Mouse (Mus musculus) C2C12 (cell line): Measurements from ENCODE around the gene Abhd17b. TPM values are rescaled to one million over a fixed set of nuclear protein-coding genes. Genes with fewer than 3 reads are reported as not detected.
"Not testable (repeated sequence)": the region's sequence is repeated elsewhere in the genome, so short reads cannot be mapped to it uniquely, and the experiment has no call there.

ENCODE experiments used
- H3K27me3 ChIP-seq: one replicate; pipeline ENCODE4 v1.6.1; 2011; ENCODE audit not compliant: control insufficient read depth, insufficient read depth, insufficient read length
- H3K36me3 ChIP-seq: one replicate; pipeline ENCODE4 v1.6.1; 2011; ENCODE audit not compliant: control insufficient read depth, insufficient read depth
- H3K4me3 ChIP-seq: one replicate; pipeline ENCODE4 v1.5.1; 2011; ENCODE audit warnings: mild to moderate bottlenecking, control low read depth; ENCODE audit not compliant: poor library complexity, insufficient read depth, severe bottlenecking
- H3K79me2 ChIP-seq: one replicate; pipeline ENCODE4 v1.6.1; 2011; ENCODE audit not compliant: control insufficient read depth, insufficient read depth
- H3K79me3 ChIP-seq: one replicate; pipeline ENCODE4 v1.6.1; 2011; ENCODE audit warnings: low read depth, control low read depth
- H3ac ChIP-seq: one replicate; pipeline ENCODE3; 2011; ENCODE audit warnings: low read depth; ENCODE audit not compliant: control insufficient read depth, insufficient read length
- CEBPB ChIP-seq: IDR thresholded peaks from one replicate; pipeline ENCODE4 v1.6.1; 2011; ENCODE audit warnings: low read depth, mild to moderate bottlenecking, control low read depth, moderate library complexity
- CTCF ChIP-seq: IDR thresholded peaks from one replicate; pipeline ENCODE4 v1.5.1; 2011; ENCODE audit not compliant: control insufficient read depth, insufficient read depth, insufficient read length
- FOSL1 ChIP-seq: IDR thresholded peaks from one replicate; pipeline ENCODE4 v1.8.0; 2011; ENCODE audit warnings: mild to moderate bottlenecking, low read length; ENCODE audit not compliant: poor library complexity, insufficient read depth, severe bottlenecking
- MAX ChIP-seq: IDR thresholded peaks from one replicate; pipeline ENCODE4 v1.6.1; 2011; ENCODE audit warnings: mild to moderate bottlenecking, control low read depth
- MYOD1 ChIP-seq: IDR thresholded peaks from one replicate; pipeline ENCODE4 v1.6.1; 2011; ENCODE audit warnings: low read depth; ENCODE audit not compliant: control insufficient read depth, insufficient read length
- MYOG ChIP-seq: IDR thresholded peaks from one replicate; pipeline ENCODE4 v1.6.1; 2011; ENCODE audit not compliant: control insufficient read depth, insufficient read length; ENCODE audit errors: extremely low read depth
- USF1 ChIP-seq: IDR thresholded peaks from one replicate; pipeline ENCODE4 v1.6.1; 2011; ENCODE audit warnings: low read depth, mild to moderate bottlenecking, control low read depth, moderate library complexity
- polyA plus RNA-seq: library from polyadenylated mRNA; unstranded; fragments of >200 nt; fragmentation: generic; extraction: Trizol; gene quantifications from one replicate; pipeline ENCODE4 v1.2.1, GENCODE M21; 2012; ENCODE audit warnings: missing spikeins

Gene Abhd17b
- polyA plus RNA-seq, 1 experiment = 6.2 TPM

- H3ac ChIP-seq = no peak overlapping the region
- no peaks in the 10 kb centered on the region for H3K27me3 ChIP-seq
- H3K36me3 ChIP-seq = no peaks in the 10 kb centered on the region
- H3K4me3 ChIP-seq = no peak overlapping the region
- TF ChIP-seq FOSL1 (no peak), MYOG (no peak), CTCF (no peak), MYOD1 (no peak), CEBPB (no peak), MAX (no peak), USF1 (no peak)
- H3K79me2 ChIP-seq = no peaks in the 10 kb centered on the region
- no peaks in the 10 kb centered on the region for H3K79me3 ChIP-seq
Observed at GRCm38 (mm10) chr19:21719206-21719605, 66.2 kb downstream of the Abhd17b start.

GRCm38 (mm10) chr19:21720950-21721349 lies 68.0 kb downstream of the Abhd17b start:
- Histone ChIP-seq H3K36me3 (no peaks in the 10 kb centered on the region), H3K79me2 (no peaks in the 10 kb centered on the region), H3K79me3 (no peaks in the 10 kb centered on the region), H3K27me3 (no peaks in the 10 kb centered on the region), H3K4me3 (no peak overlapping the region), H3ac (no peak overlapping the region)
- TF ChIP-seq USF1 (no peak), MYOD1 (no peak), FOSL1 (no peak), MAX (no peak), CTCF (no peak), CEBPB (no peak), MYOG (no peak)

DNA sequence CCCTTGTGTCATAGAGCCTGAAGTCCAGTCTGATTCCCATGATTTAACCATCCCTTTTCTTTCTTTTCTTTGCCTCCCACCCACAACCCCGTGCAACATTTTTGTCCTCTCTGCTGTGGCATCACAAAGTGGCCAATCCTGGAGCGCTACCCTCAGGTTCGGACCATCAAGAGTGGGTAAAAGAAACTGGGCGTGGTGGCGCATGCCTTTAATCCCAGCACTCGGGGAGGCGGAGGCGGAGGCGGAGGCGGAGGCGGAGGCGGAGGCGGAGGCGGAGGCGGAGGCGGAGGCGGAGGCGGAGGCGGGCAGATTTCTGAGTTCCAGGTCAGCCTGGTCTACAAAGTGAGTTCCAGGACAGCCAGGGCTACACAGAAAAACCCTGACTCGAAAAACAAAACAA lies 70.3 kb downstream of the Abhd17b start:
- not testable (repeated sequence) for H3K4me3 ChIP-seq, H3K79me2 ChIP-seq, H3K36me3 ChIP-seq, H3K27me3 ChIP-seq, H3ac ChIP-seq, H3K79me3 ChIP-seq

DNA sequence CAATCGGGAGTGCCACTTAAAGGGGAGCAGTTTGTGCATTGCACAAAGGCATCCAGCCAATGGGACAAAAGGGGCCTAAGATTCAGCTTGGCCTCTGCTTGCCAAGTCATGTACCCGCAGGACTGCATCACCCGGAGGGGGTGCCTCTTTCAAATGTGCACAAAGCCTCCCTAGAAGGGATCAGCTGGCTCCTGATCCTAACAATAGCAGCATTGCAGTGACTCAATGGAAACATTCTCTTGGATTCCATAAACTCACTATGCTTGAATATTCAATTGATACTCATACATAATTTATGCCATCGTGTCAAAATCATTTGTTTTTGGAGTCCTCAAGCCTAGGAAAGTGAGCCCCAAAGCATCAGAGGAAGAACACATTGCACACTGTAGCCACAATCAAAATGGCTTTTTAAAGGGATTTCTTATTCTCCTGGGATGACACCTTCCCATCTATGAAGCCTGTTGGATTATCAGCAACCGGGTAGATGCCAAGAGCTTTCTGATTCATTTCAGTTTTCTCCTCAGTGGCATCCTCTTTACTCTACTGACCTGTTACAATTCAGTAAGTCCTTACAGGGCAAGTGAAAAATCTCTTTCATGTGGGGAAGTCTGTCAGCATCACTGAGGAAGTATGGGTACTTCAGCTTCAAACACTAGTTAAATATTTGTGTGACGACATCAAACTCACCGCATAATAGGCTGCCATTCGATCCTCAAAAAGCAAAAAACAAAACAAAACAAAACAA lies 71.1 kb downstream of the Abhd17b start:
- TF ChIP-seq CEBPB (no peak), FOSL1 (no peak), USF1 (no peak), CTCF (no peak), MAX (no peak), MYOD1 (no peak), MYOG (no peak)
- Histone ChIP-seq H3K79me3 (no peaks in the 10 kb centered on the region), H3K4me3 (no peak overlapping the region), H3K79me2 (no peaks in the 10 kb centered on the region), H3K27me3 (no peaks in the 10 kb centered on the region), H3K36me3 (no peaks in the 10 kb centered on the region), H3ac (no peak overlapping the region)

DNA sequence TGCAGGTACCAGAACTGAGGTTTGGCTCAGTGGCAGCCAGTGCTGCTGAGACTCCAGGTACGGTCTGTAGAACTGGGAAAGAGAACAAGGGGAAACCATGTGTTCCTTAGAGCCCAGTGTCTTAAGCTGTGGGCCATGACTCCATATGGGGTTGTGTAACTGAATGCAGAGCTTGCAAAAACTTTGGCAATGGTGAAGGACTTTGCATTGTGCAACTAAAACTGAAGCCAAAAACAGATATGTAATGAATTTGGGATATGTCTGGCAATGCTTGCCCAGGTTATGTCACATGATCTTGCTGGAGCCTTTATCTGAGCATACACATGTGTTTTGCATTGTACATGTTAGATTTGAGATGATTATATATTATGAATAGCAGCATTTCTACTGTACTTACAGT lies 72.2 kb downstream of the Abhd17b start:
- Histone ChIP-seq H3K79me2 (no peaks in the 10 kb centered on the region), H3ac (no peak overlapping the region), H3K79me3 (no peaks in the 10 kb centered on the region), H3K36me3 (no peaks in the 10 kb centered on the region), H3K4me3 (no peak overlapping the region), H3K27me3 (no peaks in the 10 kb centered on the region)
- no peak for TF ChIP-seq MAX

- Histone ChIP-seq H3K4me3 (no peak overlapping the region), H3K27me3 (no peaks in the 10 kb centered on the region), H3K36me3 (no peaks in the 10 kb centered on the region), H3K79me2 (no peaks in the 10 kb centered on the region), H3ac (no peak overlapping the region), H3K79me3 (no peaks in the 10 kb centered on the region)
- TF ChIP-seq MYOD1 = no peak
- TF ChIP-seq MAX = no peak
- TF ChIP-seq MYOG = no peak
- no peak for TF ChIP-seq CTCF
- no peak for TF ChIP-seq USF1
- no peak for TF ChIP-seq CEBPB
- TF ChIP-seq FOSL1 = no peak
Observed at GRCm38 (mm10) chr19:21727081-21727480, 74.1 kb downstream of the Abhd17b start.
